Mouse (Mus musculus) B cell, adult 67 days (primary cell): Measurements from ENCODE around the gene Gm20388. TPM values are rescaled to one million over a fixed set of nuclear protein-coding genes. Genes with fewer than 3 reads are reported as not detected.

Experiments
- total RNA-seq, 2 experiments: library from RNA; stranded (reverse); gene quantifications; 4 replicates each; pipeline ENCODE4 v1.2.4; 2023

Gm20388 gene
- total RNA-seq, 2 experiments from 2014 or later: 1.8 TPM; not detected in 1

DNA sequence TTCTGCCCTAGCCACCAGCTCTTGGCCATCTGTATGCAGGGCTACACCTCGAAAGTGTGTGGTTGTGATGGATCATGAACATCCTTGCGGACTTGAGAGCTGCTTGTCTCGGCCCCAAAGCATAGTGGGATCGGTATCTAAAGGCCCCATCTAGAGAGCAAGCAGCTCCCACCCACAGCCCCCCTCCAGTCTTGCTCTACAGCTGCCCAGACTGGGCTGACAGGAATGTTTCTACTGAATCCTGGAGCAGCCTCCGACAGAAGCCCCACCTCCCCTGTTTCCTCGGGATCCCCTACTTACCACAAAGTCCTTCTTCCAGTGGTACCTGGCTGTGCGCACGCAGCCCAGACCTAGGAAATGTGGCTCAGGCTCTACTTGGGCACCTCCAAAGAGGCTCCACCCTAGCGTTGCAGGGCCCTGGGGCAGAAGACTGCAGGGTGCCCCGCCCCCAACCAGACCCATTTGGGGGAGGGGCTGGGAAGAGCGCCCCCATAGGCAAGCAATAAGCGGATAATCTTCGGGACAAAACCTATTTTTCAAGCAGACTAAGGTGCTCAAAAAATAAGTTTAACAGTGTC lies 3247.3 kb downstream of the Gm20388 start, which contains the start of gene Sult5a1:
TSS of gene Sult5a1 (minus strand) at position 428 of the 578 bp plus-strand sequence.

DNA sequence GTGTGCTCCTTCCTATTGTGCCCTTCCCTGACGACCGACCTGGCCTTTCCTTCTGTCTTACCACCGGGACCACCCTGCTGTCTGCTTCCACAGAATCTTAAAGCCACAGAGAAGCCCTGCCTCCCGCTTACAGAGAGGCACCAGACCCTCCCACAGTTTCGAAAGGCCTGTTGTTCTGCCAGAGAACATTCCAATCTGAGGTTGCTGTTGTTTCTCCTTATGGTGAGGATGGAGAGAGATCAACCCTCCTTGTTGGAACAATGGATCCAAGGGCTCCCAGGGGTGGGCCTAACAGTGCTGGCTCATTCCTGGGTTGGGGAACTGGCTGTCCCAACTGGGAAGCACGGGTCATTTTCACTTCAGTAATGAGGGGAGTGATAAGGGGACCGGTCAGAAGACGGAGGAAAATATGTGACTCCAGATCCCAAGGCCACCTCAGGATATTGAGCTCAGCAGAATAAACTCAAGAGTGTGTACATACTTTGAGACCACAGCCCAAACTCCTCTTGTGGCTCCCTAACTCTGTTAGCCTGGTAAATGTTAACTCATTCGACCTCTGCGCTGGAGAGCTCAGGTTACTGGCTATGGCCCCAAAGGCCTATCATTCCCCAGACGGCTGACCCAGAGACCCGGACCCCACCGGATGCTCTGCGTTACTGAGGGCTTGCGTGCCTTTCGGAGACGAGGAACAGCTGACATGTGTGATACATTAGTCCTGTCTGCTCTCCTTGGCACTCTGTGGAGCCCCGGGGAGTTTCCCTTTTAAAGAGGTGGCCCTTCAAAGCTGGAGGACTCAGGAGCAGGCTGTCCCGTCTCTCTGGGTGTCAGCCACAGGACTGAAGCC lies 3275.1 kb downstream of the Gm20388 start, which contains the start of gene Dpep1:
TSS of gene Dpep1 (plus strand) at position 677 of the 844 bp plus-strand sequence.

DNA sequence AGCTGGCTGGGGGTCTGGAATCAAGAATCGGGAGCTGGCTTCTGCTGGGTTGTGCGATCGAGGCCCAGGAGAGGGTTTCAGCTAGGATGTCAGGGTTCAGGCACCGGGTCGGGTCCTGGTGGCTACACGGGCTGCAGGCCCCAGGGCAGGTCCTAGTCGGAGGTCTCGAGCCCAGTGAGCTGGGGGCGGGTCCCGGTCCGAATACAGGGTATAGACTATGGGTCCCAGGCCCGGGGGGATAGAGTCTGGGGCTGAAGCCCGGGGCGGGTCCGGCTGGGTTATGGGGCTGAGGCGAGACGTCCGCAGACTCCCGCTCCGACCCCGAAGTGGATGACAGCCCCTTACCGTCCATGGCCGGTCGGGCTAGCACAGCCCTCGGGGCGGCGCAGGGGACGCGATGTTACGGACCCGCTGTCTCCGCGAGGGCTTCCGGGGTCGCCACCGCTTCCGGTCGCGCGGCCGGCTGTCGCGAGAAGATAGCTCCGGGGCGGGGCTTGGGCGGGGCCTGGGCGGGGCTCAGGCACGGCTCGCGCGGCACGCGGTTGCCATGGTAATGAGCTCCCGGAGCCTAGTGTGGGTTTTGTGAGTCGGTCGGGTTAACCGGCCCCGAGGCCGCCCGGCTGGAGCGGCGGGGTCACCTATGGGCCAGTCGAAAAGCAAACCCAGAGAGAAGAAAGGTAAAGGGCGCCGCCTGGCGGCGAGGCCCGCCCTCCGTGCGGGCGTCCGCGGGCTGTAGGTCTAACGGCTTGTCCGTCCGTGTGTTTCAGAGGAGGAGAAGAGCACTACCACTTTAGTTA lies 3301.9 kb downstream of the Gm20388 start, which contains the start of the genes Chmp1a and Spata33:
TSS of gene Chmp1a (minus strand) at position 443 of the 797 bp plus-strand sequence.
TSS of gene Spata33 (plus strand) at position 512 of the 797 bp plus-strand sequence.

DNA sequence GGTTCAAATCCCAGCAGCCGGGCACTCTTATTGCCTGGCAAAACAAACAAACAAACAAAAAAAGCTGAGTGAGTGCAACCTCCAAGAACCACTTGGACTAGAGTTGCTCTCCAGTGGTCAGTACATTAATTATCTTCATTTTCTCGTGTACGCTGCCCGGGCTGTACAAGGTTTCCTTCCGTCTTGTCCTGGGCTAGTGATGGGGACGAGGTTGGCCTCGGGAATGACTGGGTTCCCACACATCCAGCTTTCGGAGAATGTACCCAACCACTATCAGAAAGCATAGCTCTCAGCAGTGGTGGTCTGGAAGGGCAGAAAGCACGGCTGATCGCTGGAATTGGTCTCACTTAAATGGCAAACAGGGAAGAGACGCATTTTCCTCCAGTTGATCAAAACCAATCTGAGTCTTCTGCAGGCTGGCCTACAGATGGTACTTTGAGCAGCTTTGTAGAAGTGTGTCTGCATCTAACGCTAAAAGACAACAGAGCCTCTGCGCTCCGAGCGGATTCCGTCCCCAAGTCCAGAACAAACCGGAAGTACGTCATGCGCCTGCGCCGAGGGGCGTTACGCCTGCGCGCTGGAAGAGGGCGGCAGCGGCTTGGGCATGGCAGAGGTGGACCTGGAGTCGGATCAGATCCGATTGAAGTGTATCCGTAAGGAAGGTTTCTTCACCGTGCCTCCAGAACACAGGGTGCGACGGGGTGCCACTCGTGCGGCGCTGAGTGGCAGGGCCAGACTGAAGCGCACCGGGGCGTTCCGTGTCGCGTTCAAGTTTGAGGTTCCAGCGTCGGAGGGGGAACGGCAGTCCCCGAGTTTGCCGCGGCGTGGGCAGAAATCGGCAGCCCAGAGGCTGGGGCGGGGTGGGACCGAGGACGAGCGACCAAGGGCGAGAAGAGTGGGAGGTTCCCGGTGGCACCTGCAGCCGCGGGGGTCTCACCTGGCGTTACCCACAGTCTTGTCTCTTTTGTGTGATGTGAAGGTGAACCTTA lies 3313.9 kb downstream of the Gm20388 start, which contains the start of gene Cdk10:
TSS of gene Cdk10 (plus strand) at position 565 of the 989 bp plus-strand sequence.

DNA sequence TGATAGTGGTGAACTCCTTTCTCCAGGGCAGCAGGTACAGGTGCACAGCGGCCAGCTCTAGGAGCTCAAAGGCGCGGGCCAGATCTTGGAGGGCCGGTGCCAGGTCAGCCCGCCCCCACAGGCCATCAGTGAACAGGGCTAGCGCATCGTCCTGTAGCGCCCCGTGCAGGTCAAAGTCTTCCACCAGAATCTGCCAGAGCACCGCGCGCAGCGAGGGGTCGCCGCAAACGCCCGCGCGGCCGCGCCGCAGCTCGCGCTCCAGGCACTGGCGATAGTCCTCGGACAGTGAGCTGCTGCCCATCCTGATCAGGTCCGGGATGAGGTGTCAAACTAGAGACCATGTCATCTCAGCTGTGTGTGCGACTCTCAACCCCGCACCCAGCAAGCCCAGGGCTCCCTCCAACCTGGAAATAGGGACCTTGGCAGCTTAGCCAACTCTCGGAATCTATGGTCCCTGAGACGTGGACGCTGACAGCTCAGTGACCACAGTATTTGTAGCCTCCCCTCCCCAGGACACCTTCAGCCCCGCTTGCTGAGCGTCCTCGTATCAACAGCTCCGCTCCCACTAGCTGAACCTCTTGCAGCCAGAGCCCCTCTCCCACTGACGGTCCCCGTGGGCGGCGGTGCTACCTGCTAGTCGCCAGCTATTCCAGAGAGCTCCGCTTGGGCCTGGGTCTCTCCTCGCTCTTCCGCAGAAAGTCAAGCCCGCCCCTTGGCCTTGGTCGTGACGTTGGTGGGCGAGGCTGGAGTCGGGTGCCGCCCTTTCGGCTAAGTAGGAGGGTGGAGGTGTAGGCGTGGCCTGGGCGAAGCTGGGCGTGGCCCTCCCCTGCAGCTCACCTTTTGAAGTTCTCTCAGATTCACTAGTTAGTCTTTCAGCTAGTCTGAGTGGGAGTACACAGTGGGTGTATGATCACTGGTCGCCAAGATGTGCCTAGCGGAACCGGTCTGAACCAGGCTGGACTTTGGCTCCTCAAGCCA lies 3325.2 kb downstream of the Gm20388 start, which contains the start of gene Spata2l:
TSS of gene Spata2l (minus strand) at position 714 of the 978 bp plus-strand sequence.

DNA sequence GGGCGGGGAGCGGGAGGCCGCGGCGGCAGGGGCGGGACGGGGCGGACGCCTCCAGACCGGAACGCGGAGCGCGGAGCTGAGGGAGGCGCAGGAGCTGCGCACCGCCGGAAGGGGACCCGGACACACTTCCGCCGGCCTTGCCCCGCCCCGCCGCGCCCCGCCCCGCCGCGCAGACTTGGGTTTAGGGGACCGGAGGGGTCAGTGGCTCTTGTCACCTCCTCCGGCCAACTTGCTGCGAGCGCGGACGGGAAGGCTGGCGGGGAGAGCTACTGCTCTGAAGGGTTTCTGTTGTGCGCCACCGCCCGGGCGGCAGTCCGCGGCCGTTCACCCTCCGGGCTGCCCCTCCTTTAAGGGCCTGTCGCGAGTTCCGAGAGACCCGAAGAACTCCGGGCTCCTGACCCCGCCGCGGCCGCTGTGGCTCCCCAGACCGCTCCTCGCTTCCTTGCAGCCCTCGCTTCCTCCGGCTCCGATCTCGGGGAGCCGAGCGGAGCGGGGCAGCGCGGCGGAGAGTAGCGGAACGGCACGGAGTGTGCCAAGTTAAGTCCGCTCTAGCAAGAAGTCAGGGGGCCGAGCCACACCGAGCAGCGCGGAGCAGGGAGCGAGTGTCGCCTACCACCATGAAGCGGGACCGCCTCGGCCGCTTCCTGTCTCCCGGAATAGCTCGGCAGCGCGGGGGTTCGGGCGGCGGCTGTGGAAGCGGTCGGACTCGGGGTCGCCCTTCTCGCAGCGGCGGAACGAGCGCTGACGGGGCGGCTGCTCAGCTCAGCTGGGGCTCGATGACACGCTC lies 3343.7 kb downstream of the Gm20388 start, which contains the start of the genes Zfp276 and Vps9d1:
TSS of gene Zfp276 (plus strand) at position 97 of the 787 bp plus-strand sequence.
TSS of gene Vps9d1 (minus strand) at position 250 of the 787 bp plus-strand sequence.

DNA sequence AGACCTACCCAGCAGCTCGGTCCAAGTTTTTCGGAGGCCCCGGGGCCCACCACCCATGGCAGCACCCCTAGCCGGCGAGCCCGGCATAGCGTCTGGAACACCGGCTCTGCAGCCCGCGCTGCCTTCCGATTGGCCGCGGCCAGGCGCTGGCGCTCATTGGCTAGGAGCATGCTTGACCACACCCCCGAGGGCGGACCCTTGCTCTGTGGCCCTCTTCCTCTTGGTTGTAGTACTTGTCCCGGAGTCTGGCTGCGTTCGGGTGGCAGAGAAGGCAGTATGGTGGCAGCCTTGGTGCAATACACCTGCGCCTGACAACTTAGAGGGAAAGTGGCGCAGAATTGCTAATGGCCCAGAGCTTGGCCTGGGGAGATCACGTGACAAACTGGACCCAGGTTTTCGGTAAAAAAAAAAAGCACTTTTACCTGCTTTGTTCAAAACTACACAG lies 3407.8 kb downstream of the Gm20388 start, which contains the start of gene Fanca:
TSS of gene Fanca (minus strand) at position 110 of the 445 bp plus-strand sequence.

DNA sequence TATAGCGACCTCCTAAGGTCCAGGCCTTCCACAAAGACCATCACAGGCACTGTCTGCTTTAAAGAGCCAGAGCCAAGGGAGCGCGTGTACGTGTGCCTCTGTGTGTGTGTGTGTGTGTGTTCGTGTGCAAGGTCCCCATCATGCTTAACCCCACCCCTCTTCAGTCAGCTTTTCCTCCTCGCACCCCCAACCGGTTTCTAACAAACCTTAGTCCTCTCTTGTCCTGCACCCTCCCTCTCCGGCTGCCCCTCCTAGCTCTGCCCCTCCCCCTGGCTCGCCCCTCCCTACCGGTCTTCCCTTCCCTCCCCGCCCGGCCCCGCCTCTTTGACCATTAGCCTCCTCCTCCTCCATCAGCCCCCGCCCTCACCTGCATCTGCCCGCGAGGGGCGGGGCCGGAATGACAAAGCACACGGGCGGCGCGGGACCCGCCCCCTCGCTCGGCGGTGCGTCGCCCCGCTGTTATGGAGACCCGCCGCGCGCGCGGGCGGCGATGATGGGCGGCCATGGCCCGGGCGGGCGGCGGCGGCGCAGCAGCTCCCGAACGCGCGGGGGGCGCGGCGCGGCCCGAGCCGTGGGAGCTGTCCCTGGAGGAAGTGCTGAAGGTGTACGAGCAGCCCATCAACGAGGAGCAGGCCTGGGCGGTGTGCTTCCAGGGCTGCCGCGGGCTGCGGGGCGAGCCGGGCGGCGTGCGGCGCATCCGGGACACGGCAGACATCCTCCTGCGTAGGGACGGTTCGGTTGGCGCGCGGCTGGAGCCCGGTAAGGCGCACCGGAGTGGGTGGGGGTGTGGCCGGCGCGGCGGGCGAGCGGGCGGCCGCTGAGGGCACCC lies 3421.8 kb downstream of the Gm20388 start, which contains the start of gene Spire2:
TSS of gene Spire2 (plus strand) at position 452 of the 829 bp plus-strand sequence.

DNA sequence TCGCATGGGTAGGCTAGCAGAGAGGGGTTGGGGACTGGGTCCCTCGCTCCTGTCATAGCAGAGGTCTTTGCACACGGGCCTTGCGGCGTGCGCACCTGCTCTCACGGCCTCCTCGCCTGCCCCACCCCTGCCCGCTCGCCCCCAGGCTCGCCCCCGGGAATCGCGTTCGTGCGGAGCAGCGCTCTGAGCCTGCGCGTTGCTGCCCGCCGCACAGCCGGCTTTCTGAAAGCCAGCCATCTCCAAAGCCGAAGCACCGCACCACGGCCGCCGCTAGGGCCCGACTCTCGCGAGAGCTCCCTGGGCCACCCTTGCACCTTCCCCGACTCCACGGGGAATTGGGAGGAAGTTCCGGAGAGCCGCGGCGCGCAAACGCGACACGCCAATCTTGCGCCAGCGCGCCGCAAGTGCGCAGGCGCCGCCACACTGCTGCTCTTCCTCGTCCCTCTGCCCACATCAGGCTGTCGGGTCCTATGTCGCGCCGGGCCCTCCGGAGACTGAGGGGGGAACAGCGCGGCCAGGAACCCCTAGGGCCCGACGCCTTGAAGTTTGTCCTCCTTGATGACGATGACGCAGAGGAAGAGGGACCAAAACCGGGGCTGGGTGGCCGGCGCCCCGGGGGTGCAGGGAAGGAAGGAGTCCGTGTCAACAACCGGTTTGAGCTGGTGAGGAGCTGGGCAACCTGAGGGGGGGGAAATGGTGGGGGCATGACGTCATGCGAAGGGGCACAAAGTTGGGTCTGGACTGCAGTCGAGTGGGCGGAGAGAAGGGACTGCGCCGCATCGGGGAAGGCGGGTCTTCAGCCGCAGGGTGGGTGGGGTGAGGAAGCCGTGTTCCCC lies 3463.0 kb downstream of the Gm20388 start, which contains the start of gene Tcf25:
TSS of gene Tcf25 (plus strand) at position 351 of the 836 bp plus-strand sequence.

DNA sequence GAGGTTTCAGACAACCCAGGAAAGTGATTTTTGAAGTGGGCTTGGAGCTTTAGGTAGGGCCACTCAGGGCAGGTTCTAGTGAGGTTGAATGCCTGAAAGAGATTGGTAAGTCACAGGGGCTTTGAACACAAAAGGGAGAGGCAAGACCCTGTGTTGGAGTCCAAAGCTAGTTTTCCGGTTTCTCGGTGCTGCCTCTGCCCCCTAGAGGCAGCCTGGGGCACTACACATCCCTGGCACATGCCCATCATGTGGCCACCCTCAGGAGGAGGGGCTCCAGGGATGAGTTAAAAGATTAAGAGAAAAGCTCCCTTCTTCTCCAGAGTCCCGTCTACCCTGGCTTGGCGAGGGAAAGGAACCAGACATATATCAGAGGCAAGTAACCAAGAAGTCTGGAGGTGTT lies 3496.1 kb downstream of the Gm20388 start, which contains the start of gene Mc1r:
TSS of gene Mc1r (plus strand) at position 322 of the 400 bp plus-strand sequence.

DNA sequence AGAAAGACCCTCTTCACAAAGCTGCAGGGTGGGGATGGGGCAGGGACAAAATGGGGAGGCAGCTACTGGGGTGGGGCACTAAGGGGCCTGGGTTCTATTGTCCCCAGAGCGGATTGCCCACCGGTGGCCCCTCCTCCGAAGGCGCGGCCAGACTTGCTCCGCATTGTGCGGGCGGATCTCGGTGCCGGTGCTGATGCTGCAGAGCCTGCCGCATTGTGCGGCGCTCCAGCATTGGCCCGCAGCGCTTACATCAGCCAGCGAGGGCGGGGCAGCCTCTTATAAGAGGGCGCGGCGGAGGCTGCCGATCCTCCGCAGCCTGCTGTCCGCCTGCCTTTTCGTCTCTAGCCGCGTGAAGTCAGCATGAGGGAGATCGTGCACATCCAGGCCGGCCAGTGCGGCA lies 3500.6 kb downstream of the Gm20388 start, which contains the start of gene Tubb3:
TSS of gene Tubb3 (plus strand) at position 179 of the 400 bp plus-strand sequence.

DNA sequence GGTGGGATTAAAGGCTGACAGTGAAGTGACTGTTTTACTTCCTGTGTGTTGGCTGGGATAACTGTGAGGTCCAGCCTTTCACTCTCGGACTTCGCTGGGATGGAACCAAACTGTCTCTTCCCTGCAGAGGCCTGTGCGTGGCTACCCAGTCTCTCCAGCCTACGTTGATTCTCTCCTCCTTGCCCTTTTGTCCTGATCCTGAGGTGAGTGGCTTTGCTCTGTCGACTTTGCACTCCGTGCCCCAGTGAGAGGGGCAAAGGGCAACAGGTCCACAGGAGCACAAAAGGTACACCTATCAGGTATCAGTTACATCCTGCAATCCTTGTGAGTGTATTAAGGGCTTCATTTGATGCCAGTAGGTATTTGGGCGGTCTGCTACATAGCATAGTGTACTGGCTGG lies 3512.8 kb downstream of the Gm20388 start, which contains the start of gene Def8:
TSS of gene Def8 (plus strand) at position 87 of the 400 bp plus-strand sequence.

DNA sequence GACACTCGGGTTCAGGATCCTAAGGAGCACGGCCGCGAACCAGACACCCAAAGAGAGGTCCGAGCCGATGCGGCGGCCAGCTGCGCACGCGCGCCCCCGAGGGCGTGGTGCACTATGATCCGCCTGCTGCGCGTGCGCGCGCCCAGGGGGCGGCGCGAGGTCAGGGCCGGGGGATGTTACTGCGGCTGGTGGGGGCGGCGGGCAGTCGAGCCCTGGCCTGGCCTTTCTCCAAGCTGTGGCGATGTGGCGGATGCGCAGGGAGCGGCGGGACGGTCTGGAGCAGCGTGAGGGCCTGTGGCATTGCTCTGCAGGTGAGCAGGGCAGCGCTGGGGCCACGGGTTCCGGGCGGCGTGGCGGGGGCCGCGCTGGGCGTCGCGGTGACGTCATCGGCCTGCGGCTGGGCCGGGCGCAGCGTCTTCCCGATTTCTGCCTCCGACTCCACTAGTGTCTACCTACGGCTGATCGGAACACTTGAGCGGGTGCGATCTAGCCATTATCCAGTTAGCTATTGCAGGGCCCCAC lies 3567.2 kb downstream of the Gm20388 start, which contains the start of gene Afg3l1:
TSS of gene Afg3l1 (plus strand) at position 167 of the 522 bp plus-strand sequence.

DNA sequence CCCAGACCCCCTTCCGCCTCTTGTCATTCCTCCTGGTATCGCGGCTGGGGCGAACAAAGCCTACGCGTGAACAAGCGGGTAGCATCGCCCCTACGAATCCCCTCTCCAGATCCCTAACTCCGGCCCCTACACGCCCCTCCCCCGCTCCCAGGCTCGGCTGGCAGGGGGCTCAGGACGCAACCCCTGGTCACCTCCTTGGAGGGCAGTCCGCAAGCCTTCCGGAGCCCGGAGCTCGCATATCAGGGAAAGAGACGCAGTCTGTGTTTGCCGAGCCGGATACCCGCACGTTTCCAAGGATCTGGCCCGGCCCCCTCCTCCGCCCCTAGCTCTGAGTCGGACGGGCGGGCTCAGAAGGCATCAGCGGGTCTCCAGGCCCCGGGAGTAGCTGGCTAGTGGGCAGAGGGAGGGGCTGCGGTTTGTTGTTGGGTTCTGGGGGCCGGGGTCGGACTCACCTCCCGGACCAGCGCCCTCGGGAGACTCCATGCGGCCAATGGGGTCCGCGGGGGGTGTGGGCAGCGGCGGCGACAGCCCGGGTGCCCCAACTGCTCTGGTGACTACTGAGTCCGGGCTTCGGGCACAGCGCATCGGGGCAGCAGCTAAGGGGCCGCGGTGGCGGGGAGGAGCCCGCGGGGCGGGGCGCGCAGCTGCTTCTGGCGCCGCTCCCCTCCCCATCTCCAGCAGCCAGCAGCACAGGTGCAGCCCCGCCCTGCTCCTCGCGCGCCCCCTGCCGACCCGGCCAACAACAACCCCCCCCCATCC lies 3604.3 kb downstream of the Gm20388 start, which contains the start of gene Dbndd1:
TSS of gene Dbndd1 (minus strand) at position 683 of the 759 bp plus-strand sequence.

DNA sequence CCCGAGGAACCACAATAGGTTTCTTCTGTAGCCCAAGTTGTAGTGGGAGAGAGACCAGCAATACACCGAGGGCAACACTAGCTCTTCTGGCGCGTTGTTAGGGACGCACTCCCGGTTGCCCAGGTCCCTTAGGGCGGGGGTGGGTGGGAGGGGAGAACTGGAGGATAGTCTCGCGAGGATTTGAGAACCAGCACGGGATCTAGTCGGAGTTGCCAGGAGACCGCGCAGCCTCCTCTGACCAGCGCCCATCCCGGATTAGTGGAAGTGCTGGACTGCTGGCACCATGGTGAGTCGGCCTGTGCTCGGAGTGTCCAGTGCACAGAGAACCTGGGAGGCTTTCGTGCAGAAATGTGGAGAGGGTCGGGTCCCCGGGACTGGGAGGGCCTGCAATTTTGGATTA lies 3608.0 kb downstream of the Gm20388 start, which contains the start of gene Gas8:
TSS of gene Gas8 (plus strand) at position 168 of the 400 bp plus-strand sequence.

